Mouse (Mus musculus): ENCODE data around the gene Dennd6b. TPM values are rescaled to one million over a fixed set of nuclear protein-coding genes. Genes with fewer than 3 reads are reported as not detected.
A peak's percentile ranks its signal among the peaks of the same experiment; 100 is the strongest.

The Dennd6b gene
- total RNA-seq (2021), result 1 to 10 TPM; 7.9 to 9.0 TPM
- long read RNA-seq, experiment 1, full-length matches to known transcripts, result 9 of 22 reads
- long read RNA-seq, experiment 1, partial matches to known transcripts, result 1 of 22 reads
- long read RNA-seq, experiment 1, other reads (novel, unspliced or antisense), result 12 of 22 reads
- long read RNA-seq, experiment 2, full-length matches to known transcripts, result 9 of 27 reads
- long read RNA-seq, experiment 2, partial matches to known transcripts, result 1 of 27 reads
- long read RNA-seq, experiment 2, other reads (novel, unspliced or antisense), result 17 of 27 reads

DNA sequence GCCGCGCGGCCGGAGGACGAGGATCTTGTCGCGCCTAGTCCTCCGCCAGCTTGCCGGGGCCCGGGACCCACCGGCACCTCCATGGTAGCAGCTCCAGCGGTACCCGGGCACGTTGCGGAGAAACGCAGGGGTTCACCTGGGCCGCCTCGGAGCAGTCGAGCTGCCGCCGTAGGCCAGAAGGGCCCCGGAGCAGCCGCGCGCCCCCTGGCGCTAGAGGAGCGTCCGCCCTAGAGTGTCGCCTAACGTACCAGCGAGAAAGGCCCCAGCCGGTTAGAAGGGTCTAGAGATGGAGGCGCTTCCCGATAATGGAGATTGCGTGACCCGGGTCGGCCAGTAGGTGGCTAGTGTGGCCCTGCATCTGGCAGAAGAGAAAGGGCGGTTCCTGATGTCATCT is at the start of gene Dennd6b:
Dennd6b (minus strand) TSS at position 184 of the 394 bp plus-strand sequence.
- DNase-seq (ENCODE audit: low spot score in 2 of 2), result peak; percentile 88 to 98

DNA sequence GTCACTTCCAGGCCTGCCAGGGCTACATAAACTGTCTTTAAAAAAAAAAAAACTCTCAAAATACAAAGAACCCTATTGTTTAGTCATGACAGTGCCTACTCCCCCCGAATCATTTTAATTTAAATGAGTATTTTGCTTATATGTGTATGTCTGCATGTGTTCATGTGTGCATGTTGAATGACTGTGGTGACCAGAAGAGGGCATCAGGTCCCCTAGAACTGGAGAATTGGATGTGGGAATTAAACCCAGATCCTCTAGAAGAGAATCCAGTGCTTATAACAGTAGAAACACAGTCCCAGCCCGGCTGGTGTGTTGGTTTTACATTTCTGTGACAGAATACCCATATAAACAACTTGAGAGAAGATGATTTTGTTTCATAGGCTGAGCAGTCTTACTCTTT is 44.7 kb upstream of the Dennd6b start:
- DNase-seq (ENCODE audit: low spot score in 2 of 2), result no peak

DNA sequence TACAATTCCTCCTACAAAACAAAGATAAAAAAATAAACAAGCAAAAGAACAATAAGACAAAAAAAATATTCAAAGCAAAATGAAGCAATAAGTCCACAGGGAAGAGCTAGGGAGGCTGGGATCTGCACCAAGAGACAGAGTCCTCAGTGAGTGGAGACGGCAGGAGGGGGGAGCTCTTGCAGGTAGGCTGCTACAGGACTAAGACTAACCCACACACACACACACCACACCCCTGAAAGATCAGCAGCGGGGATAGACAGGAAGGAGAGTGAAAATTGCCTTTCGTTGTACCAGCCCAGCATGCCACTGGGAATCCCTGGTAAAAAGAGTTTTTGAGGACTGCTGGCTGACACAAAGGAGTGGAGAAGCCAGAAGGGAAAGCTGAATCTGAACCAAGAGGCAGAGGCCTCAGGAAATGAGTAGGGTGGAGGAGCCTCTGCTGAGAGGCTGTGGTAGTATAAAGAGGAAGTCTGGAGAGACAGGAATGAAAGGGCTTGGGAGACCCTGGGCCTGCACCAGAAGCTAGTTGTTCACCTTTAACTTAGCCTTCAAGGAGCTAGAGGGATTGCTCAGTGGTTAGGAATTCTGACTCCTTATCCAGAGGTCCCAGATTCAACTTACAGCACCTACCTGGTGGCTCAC is 43.6 kb upstream of the Dennd6b start:
- DNase-seq (ENCODE audit: low spot score in 2 of 2), result no peak

DNA sequence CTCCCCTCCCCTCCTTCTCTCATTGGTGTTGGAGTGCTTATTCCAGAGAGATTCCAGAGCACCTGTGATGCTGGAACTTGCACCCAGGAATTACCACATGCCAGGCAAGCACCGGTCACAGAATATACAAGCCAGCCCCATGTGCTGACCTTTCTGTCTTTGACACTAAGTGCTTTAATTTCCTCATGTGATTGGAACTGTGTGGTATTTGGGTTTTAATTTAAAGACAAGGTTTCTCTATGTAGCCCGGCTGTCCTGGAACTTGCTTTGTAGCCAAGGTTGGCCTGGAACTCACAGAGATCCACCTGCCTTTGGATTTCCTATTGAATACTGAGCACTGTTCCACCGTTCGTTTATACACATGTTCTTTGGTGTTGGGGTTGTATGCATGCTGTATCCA is 37.8 kb upstream of the Dennd6b start:
- no peak for DNase-seq (ENCODE audit: low spot score in 2 of 2)

DNA sequence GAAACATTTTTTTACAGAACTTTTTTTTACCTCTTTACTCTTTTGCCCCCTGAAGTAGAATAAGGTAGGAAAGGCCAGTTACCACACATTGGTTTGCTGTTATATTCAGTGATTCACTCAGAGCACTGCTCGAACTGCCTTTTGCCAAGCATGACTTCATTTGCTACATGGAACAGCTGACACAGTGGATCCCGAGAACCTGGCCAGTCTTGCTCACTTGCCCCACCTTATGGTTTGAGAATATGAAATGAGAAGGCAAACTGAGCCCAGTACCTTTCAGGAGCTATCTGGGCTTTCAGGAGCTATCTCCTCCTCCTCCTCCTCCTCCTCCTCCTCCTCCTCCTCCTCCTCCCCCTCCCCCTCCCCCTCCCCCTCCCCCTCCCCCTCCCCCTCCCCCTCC is 37.3 kb upstream of the Dennd6b start:
- no peak for DNase-seq (ENCODE audit: low spot score in 2 of 2)

DNA sequence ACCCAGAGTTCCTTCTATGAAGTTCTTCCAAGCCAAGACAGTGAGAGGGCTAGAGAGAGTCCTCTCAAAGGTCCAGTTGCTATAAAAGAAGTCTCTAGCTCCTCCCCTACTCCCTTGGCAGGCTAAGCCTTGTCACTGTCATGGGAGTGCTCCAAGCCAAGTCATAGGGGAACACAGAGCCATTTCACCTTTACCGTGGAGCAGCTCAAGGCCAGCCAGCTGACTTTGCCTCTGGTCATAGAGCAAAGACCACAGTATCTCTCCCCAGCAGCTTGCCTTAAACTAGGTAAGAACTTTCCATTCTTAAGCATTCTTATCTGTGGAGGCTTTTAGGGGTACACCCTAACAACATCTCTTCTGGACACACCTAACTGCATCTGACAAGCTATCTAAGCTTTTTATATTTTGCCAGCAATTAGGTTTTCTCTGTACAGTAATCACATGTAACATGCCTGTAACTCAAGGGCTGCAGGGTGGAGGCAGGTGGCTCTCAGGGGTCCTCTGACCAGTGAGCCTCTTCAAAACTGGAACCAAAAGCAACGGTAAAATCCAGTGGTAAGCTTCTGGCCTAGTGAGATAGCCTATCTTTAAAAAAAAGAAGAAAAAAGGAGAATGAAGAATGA is 19.4 kb upstream of the Dennd6b start:
- no peak for DNase-seq (ENCODE audit: low spot score in 2 of 2)

DNA sequence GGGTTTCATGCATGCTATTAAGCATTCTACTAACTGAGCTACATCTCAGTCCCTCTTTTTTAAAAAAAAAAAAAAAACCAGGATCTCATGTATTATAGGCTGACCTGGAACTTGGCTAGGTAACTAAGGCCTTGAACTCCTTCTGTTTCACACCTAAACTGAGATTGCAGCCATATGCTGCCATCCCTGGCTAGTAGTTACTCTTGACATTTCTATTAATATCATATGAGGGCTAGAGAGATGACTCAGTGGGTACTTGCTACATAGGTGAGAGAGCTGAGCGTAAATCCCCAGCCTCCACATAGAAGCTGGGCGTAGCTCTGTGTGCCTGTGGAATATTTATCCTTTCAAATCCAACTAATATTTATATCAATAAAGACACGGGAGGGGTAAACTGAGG is 18.7 kb upstream of the Dennd6b start:
- DNase-seq (ENCODE audit: low spot score in 2 of 2), result no peak

DNA sequence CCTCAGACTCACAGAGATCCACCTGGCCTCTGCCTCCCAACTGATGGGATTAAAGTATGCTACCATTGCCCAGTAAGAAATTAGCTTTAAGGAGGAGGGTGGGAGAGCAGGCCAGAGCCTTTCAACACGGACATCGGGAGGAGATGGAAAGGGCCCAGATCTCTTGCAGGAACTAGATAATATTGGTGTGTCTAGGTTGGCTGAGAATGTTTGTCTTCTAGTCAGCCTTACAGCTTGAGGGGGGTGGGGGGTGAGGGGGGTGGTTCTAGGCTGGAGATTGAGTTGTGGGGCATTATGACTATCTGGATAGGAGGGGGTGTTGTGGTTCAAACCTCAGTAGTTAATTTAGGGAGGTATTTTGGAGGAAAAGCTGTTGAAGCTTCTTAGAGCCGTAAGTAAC is 17.2 kb upstream of the Dennd6b start:
- no peak for DNase-seq (ENCODE audit: low spot score in 2 of 2)

DNA sequence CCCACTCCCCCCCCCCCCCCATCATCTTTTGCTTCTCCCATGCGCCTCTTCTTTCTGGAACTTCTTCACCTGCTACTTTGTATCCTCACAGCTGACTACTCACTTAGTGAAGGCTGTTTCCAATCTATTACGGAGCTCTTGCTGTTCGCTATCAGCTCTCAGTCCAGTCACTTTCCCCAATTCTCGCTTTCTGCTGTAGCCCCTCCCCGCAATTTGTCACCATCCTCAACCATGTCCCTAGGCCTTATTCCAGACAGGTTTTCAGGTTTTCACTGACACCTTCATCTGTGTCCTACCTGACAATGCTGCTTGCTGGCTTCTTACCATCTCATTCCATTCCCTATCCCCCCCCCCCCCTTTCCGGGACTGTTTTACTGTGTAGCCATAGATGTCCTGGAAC is 16.2 kb upstream of the Dennd6b start:
- no peak for DNase-seq (ENCODE audit: low spot score in 2 of 2)

DNA sequence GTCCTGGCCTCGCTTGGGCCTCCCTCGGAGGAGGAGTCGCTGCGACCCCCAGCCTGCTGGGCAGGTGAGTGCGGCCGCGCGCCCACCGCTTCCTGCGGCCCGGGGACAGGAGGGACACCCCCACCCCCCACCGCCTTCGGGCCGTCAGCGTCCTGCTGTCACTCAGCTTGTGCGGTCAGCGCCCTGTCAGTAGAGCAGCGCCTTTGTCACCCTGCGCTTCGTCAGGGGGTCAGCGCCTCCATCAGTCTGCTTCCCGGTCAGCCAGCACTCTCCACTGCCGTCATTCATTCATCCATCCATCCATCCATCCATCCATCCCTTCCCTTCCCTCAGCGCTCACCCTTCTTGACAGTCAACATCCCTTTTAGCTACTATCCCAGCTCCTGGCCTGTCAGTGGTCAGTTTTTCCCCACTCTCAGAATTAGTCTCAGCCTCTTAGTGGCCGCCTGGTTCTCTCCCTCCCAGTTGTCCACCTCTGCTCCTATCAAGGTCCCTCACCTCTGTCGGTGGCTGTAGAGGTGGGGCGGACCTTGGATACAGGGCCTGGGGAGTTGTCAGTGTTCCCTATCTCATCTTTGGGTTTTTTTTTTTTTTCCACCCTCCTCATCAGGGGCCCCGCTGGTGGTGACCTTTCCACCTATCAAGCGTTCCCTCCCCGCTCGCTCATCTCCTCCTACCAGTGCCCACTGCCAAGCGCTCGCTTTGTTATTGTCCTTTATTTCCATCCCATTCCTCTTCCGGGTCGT is 15.6 kb upstream of the Dennd6b start:
- DNase-seq (ENCODE audit: low spot score in 2 of 2), result peak in 1 of 2 experiments; percentile 29

DNA sequence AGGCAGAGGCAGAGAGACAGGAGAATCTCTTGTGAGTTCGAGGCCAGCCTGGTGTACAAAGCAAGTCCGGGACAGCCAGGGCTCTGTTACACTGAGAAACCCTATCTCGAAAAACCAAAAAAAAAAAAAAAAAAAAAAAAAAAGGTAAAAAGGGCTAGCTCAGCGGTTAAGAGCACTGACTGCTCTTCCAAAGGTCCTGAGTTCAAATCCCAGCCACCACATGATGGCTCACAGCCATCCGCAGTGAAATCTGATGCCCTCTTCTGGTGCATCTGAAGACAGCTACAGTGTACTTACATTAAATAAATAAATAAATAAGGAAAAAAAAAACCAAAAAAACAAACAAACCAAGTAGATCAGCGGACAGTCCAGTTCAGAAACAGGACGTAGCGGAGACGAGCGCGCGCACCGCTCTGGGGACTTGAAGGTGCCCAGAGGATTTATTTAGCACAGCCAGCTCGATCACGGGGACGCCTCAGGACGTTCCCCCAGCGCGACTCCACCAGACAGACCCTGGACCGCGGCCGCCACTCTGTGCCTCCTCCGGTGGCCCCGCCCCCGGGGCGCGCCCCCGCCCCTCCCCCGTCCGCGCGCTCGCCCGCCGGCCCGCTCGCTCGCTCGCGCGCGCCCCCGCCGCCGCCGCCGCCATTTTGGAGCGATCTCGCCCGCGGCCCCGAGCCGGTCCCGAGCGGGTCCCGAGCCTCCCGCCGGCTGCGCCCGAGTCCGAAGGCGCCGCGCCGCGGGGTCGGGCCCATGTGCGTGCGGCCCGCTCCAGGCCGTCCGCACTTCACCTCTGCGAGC is 14.8 kb upstream of the Dennd6b start, which contains the start of gene Ppp6r2:
Ppp6r2 (plus strand) TSS at position 639 of the 801 bp plus-strand sequence.
- DNase-seq (ENCODE audit: low spot score in 2 of 2), result peak; percentile 82 to 88

DNA sequence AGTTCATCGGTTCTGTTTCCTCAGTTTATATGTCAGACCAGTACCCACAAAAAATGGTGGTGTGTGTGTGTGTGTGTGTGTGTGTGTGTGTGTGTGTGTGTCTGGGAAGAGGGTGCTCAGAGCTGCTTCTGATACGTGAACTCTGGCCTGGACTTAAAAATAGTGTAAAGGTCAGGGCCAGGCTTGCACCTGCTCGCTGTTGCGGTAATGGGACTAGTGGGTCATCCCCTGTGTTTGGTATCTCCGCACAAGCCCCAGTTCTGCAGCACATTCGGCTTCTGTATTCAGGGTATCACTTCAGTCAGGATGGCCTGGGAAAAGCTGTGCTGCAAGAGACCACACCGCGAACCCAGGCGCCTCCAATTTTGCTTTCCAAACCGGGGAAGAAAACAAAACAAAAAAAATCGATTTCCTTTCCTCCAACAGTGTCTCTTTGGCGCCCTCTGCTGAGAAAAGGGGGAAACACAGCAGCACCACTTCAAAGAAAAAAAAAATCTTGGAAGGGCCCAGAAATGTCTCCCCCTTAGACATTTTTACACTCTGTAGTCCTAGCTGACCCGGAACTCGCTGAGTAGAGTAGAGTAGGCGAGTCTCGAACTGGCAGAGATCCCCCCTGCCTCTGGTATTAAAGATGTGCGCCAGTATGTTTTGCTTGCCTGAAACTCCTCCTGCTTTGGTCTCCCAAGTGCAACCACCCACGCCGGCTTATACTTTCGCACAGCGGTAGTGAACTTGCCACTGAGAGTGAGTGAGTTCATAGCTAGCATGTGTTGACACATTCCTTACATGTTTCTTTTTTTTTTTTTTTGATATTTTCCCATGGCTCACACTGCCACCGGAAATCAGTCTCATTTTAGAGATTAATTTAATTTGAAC is 13.8 kb upstream of the Dennd6b start:
- peak; percentile 74 to 89 for DNase-seq (ENCODE audit: low spot score in 2 of 2)

DNA sequence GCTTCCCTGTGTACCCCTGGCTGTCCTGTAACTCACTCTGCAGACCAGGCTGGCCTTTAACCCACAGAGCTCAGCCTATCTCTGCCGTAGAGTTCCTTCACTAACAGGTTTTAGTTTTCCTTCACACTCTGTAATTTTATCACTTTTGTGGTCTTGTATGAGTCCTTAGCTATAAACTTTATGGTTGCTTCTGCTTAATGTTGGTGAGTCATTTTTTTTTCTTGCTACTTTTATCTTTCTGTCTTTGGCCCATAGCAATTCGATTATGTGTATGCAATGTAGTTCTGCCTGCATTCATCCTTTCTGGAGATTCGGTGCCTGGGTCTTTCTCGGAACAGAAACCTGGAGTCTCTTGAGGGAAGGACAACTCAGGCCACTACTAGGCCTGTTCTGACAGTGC is 11.2 kb upstream of the Dennd6b start:
- DNase-seq (ENCODE audit: low spot score in 2 of 2), result no peak

DNA sequence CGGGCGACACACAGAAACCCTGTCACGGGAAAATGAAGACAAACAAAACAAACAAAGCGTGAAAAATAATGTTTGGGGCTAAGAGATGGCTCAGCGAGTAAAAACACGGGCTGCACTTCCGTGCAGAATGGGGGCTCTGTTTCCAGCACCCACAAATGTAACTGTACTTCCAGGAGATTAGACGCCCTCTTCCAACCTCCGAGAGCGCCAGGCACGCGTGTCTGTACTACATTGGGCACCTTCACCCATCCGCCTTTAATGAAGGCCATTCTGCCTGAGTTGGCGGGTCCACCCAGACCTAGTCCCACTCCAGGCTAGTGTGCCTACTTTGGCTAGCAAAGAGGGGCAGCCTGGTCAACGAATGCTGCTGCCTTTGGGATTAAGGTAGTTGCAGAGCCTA is 760 bp upstream of the Dennd6b start:
- DNase-seq (ENCODE audit: low spot score in 2 of 2), result no peak

DNA sequence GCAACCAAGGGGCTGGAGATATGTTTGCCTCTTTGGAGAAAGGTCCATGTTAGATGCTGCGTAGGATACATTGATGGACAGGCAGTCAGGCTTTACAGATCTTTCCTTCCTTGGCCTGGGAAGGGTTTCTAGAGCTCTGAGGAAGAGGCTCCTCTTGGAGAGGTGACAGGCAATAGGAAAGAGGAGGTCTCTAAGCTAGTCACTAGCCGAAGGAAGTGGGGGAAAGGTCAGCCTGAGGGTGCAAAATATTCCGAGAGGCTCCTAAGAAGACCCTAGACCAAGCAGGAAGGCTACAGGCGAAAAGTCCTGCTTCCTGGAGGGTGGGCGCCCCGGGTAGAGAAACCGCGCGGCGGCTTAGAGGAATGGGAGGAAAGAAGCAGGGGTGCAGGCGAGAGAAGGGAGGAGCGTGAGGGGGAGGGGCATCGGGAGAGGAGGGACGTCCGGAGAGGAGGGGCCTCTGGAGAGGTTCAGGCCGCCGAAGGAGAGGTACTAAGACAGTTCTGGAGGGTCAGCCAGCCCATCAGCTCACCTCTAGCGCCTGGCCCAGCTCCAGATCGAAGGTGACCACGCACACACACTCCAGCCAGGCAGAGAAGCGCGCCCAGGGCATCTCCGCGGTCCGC is 495 bp downstream of the Dennd6b start:
- peak; percentile 78 to 93 for DNase-seq (ENCODE audit: low spot score in 2 of 2)

DNA sequence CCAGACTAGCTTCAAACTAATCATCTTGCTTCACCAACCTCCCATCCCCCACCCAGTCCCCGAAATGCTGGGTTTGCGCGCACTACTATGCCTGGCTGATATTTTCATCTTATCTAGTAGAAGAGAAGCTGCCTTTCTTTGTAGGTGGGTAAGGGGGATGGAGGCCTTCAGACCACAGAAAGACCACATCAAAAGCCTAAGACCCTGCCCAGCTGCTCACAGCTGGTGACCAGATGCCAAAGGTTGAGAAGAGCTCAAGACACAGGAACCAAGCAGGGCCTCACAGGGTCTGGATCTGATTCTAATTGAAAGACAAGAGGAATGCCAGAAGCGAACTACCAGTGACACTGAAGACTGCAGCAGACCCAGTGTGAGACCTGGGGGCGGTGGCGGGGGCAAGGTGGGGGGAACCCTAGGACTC is 1.0 kb downstream of the Dennd6b start:
- DNase-seq (ENCODE audit: low spot score in 2 of 2), result no peak

DNA sequence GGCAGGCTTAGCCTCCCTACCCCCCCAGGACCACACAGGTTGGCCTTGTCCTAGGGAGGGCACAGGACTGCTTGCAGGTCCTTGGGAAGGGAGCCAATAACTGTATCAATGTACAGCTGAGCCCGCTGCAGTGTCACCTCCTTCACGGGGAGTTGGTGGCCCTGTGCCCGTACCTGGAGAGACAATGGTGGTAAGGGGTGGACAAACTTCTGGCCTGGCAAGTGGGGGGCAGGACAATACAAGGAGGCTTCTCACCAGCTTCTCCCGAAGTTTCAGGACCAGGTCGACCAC is 11.4 kb downstream of the Dennd6b start:
- DNase-seq (ENCODE audit: low spot score in 2 of 2), result no peak

DNA sequence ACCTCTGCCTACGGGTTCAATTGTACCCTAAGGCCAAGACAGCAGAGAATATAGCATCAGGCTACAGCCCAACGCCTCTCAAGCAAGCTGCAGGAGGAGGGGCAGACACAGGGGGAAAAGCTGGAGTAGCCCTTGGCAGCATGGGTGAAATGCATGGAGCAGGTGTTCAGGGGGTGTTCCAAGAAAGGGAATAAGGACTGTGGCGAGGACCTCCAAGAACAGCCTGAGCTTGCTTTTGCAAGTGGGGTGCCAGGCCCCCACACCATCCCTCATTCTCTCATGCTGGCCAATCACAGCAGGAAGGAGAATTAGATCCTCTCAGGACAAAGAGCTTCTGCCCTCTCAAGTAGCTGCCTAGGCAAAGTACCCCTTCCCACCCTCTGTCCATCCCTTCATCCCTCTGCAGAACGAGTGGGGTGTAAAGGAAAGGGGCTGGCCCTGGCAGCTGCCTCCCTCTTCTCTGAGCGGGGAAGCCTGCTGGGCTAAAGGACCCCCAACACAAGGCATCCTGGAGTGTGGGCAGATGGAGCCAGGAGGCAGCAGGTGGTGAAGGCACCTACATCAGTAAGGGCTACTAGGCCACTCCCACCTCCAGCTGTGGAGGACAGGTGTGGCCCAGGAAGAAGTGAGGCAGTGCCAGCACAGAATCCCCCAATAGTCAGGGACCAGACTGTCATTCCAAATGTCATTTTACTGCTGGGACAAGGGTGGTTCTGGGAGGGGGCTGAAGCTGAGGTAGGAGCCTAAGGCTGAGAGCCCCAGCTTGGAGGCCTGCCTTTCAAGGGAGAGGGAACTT is 12.0 kb downstream of the Dennd6b start:
- DNase-seq (ENCODE audit: low spot score in 2 of 2), result no peak

DNA sequence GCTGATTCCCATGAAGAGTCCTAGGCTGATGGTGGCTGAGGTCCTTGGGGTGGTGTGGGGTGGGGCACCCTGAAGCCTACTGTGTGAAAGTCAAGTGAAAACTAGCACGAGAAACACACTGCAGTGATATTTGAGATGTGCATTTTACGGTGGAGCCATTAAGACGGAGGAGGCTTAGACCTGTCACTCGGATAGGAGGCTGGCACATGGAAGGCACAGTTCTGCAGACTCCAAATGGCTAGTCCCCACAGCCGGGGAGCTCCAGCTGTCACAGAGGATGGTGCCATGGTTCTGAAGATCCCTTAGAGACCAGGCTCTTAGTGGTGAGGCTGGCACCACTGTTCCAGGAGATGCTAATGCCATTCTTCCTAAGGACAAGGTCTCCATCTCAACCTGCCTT is 13.5 kb downstream of the Dennd6b start:
- no peak for DNase-seq (ENCODE audit: low spot score in 2 of 2)
